Mouse (Mus musculus) embryo, embryonic 11.5 days (tissue): Measurements from ENCODE around the gene Rxra.
A peak's percentile ranks its signal among the peaks of the same experiment; 100 is the strongest.

ENCODE experiments used
- DNase-seq: peaks from one replicate; pipeline ENCODE4 v3.0.0-alpha.2; 2012; ENCODE audit warnings: low read depth, low spot score

Gene Rxra

DNA sequence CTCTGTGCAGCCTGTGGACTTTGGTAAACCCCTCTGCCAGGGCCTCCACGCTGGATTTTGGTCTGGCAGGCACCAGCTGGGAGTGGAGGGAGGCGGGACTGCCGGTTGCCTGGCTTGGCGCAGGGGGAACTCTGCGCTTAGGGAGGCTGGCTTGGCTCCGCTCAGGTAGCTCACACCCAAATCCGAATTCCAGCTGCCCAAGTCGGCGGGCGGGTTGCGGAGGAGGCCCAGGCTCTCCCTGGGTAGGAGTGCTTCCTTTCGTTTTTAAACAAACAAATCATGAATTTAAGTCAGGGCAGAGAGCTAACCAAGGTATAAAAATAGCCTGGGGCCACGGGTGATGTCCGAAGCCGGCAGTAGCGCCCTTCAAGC is at the start of gene Rxra:
Gene Rxra, plus strand, starts transcription at position 335 of the 372 bp plus-strand sequence.
- peak; percentile 30 for DNase-seq

DNA sequence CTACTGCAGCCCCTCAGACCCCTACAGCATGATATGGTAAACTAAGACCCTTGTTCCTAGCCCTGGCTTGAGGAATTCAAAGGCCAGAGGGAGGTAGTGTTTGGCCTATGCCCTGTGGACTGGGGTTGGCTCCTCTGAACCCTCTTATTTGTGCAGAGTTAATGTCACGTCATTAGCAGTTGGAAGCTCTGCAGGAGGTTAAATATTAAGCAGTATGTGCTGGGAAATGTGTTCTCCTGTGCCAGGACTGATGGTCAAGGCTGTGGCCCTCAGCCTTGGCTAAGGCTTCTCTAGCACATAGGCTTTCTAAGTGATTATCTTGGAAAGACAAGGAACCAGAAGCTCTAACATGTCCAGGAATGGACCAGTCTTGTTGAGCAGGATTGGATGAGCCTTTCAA is 49.6 kb upstream of the Rxra start:
- no peak for DNase-seq

DNA sequence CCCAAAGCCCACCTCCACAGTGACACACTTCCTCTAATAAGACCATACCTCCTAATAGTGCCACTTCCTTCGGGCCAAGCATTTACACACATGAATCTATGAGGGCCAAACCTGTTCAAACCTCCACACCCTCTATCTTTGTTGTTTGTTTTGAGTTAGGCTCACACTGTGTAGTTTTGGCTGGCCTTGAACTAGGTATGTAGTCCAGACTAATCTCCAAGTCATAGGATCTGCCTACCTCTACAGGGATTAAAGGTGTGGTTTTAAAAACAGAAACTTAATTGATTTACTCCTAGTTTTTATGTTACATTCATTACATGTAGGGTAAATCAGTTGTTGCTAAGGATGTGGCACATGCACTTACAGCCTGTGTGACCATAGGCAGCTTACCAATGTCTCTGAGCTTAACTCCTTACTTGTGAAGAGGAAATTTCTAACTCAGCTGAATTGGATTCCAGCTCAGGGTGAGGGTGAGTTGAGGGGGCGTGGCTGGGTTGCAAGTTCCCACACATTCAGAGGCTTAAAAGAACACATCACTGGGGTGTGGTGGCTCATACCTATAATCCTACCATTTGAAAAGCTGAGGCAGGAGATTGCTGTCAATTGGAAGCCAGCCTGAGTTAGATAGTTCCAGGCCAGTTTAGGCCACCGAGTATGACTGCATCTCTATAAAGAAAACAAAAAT is 45.5 kb upstream of the Rxra start:
- no peak for DNase-seq

DNA sequence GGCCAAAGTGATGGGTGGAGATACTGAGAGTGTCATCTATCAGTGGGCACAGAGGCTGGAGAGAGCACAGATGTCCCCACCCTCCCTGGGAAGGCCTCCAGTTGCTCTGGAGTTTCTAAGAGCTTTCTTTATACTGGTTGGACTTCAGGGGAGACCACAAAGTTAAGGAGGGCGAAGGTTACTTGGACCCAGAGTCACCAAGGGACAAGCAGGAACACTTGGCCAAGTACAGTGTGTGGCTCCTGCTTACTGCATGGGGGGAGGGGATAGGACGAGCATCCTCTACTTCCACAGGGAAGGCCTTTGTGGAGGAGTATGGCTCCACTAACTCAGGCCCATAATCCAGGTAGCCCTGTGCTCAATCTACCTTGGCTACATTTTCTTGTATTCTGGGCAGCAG is 42.8 kb upstream of the Rxra start:
- no peak for DNase-seq

DNA sequence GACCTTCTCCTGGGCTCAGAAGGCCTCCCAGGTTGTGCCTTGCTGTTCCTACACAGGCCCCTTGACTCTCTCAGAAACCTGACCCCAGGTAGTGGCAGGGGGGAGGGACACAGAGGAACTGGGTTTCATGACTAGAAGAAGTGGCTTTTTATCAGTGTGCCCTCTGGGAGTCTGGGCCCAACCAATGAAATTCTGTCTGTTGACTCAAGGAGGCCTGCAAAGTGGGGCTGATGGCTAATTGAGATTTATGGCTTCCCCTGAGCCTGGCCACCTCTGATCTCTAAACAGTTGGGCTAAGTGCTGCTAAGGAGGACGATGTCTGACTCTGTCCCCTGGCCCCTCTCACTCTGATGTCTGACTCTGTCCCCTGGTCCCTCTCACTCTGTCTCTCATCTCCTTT is 42.2 kb upstream of the Rxra start:
- no peak for DNase-seq

DNA sequence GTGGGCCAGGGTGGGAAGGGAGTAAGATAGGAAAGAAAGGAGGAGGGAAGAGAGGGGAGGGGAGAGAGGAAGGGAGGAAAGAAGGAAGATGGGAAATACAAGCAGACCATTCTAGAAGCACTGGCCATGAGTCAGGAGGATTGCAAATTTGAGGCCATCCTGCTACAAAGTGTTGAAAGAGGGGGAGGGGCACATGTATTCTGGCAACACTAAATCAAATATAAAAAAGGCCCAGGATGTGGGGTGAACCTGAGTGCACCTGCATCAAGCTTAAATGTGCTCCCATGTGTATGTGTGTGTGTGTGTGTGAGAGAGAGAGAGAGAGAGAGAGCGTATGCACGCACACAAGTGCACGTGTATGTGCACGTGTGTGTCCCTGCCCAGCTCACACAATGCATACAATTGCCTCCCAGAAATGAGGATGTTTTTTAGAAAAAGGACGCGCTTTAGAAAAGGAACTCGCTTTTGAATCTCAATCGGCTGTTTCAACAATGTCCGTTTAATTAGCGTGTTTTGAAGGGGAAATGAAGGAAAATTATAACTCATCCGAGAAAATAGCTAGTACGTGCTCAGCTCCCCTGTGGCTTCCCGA is 41.0 kb upstream of the Rxra start:
- no peak for DNase-seq

DNA sequence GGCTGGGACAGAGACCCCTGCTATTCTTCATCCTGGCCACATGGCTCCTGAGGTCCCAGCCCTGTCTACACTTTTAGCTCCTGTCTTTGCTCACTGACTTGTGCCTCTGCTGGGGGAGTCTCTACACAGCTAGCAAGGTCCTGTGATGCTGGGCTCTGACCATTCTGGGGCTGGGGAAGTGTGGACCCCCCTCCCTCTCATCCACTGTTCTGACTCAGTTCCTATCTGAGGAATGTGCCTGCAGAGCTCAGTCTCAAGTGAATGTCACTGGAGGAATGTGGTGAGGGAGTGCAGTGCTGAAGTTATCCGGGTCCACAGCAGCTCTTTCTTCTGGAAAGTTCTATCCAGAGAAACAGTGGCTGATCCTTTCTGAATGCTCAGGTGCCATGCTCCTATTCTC is 39.4 kb upstream of the Rxra start:
- no peak for DNase-seq

DNA sequence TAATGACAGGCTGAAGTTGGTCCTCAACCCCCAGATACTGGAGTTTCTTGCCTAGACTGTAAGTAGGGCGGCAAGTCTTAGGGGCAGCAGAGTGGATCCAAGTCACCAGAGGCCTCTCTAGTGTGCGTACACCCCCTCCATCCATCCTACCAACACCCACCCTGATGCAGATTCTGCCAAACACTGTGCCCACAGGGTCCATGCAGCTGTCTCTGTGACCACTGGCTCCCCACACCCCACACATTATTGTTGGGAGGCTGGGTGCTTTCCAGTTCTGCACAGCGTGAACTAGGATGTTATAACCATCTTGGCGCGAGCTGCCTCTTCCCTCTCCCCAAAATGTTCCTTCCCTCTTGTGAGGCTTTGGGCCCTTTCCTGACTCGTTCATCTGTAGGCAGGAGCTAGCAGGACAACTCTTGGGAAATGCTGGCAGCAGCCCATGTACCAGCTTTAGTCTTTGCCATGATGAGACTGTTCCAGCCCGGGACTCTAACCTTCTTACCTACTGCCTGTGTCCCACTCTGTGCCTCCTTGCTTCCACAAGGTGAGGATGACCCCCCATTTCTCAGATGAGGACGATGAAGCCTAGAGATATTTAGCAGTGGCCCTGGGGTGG is 38.9 kb upstream of the Rxra start:
- no peak for DNase-seq

DNA sequence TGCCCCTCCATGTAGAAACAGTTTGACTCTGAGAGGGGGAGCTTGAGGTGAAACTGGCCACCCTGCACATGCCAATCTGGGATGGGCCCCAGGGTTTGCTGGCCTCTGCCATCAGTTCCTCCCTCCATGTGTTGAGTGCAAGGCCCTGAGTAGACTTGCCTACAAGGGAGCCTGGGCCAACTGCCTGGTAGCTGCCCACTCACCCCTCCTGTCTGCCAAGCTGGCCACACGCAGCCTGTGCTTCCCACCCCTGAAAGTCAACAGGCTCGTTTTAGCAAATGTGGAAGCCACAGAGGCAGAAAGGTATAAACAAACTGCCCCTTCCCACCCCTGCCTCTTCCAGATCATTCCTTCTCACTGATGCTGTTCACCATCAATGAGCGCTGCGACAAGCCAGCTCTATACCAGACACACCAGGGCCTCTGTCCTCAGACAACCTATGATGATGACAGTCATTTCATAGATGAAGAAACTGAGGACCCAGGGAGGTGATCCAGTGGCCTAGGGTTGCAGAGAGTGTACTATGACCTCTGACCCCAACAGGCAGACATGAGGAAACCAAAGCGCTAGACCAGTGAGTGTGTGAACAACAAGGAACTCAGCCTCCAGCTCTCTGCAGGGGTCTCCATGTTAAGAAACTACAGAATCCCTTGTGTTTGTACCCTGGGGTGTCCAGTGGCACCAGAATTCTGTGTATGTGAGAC is 36.5 kb upstream of the Rxra start:
- no peak for DNase-seq

DNA sequence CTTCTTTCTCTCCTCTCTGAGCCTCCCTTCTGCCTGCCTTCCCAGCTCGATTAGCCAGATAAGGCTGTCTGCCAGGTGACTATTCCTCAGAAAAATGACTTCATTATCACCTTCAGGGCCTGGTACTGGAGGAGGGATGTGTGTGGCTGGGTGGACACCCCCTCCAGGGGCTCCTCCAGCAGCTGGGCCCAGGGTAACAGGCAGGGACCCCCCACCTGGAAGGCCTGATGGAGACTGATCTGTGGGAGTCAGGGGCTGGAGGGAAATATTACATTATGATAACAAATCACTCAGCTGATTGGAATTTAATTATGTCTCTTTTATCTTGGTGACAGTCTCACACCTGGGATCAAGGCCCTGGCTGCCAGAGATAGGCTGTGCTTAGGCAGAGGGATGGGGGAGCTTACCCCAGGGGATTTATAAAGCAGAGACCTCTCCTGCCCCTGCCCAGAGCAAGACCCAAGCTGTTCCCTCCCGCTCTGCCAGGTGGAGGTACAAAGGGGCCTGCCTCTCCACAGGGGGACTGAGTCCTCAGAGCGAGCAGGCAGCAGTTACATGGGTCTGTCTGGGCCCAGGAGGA is 35.2 kb upstream of the Rxra start:
- no peak for DNase-seq

DNA sequence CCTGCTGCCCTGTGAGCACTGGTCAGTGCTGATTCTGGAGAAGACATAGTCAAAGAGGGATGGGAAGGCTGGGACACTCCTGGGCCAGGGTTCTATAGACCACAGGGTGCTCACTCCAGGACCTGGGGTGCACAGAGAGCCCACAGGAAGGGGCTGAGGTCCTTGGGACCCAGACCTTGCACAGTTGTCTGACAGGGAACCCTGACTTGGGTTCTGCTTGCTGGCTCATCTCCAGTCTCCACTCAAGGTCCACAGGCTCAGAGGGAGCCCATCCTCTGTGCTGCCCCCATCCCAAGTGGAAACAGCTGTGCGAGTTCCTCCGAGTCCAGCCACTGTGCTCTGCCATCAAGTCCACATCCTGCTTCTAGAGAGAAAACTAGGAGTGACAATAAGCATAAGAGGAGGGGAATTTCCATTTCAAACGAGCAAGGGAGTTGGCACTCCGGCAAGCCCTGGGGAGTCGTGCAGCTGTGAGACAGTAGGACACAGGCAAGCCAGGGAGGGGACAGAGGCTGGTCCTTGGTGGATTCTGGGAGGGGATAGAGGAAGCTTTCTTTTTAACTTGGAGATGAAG is 31.6 kb upstream of the Rxra start:
- no peak for DNase-seq

DNA sequence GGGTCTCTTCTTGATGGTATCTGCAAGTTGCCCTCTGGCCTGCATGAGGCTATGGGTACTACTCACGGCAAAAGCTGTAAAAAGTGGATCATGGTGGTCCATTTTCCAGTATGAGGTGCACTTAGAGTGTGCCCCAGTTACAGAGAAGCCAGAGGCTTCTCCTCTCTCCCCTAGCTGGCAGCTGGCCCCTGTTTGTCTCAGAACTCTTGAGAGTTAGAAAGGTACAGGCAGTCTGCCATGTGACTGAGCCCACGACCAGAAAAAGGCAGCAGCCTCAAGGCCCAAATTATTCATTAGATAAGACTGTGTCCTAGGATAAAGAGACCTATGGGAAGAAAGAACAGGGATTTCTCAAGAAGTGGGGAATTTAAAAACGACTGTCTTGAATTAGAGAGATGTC is 30.8 kb upstream of the Rxra start:
- DNase-seq = no peak

DNA sequence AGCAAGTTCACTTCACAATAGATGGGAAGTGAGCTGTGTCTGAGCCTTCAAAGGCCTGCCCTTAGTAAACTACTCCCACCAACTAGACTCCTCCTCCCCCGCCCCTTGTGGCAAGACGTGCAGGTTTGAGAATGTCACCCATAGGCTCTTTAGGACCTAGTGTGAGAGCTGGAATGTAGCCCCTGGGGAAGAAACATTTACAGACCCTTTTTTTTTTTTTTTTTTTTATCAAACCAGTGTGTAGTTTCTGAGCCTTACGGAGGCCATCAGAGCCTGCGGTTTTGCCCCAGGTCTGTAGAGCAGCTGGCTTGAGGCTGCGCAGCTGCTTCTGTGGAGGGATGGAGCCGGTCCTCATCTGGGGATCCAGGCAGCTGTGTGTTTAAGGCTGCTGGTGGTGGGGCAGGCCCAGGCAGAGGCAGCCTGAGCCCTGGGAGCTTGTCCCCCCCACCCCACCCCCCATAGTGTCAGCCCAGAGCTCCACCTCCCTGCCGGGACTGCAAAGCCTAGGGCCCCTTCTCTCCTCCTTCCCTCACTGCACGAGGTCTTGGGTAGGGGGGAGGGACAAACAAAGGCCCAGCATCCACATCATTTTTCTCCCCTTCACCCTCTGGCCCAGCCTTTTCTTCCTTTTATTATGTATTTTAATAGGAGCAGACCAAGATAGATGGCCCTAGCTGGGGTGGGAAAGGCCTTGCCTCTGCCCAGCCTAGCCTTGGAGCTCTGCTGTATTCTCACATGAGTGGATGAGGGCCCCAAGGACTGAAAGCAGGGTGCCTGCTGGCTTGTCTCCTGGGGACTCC is 26.2 kb upstream of the Rxra start:
- DNase-seq = no peak

DNA sequence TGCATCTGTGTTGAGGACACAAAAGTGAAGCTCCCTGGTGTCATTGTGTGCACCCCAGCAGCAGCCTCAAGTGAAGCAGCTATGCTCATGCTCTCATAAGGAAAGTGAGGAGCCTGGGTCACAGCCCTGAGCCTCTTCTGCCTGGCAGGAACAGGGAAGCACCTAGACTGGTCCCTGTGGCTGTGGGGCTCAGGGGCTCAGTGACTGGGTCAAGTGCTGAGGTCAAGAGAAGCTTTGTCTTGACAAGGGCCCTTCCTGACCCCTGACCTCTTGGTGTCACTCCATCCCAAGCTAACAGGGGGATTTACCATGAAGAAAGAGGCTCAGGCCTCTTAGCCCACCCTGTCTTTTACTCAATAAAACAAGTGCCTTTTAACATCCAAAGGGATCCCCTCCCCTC is 25.2 kb upstream of the Rxra start:
- no peak for DNase-seq

DNA sequence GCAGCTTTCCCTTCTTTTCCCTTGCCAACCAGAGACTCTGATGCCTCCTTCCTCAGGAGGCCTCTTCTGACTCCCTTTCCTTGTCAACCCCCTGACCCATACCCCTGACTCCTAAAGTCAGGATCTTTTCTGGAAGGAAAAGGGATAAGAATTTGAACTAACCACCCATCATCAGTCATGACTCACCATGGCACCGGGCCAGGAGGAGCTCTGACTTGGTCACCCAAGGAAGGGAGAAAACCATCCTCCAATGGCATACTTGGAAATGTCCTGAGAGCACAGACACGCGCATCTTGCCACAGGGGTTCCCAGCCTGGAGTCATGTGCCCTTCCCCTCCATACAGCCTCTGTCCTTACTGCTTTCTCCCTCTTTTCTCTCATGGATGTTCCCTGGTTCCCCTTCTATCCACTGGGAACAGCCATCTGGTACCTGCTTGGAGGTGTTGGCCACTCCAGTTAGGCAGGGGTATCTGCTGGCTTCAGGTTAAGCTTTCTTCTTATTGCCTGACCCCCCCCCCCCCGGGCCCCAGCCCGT is 22.7 kb upstream of the Rxra start:
- no peak for DNase-seq

DNA sequence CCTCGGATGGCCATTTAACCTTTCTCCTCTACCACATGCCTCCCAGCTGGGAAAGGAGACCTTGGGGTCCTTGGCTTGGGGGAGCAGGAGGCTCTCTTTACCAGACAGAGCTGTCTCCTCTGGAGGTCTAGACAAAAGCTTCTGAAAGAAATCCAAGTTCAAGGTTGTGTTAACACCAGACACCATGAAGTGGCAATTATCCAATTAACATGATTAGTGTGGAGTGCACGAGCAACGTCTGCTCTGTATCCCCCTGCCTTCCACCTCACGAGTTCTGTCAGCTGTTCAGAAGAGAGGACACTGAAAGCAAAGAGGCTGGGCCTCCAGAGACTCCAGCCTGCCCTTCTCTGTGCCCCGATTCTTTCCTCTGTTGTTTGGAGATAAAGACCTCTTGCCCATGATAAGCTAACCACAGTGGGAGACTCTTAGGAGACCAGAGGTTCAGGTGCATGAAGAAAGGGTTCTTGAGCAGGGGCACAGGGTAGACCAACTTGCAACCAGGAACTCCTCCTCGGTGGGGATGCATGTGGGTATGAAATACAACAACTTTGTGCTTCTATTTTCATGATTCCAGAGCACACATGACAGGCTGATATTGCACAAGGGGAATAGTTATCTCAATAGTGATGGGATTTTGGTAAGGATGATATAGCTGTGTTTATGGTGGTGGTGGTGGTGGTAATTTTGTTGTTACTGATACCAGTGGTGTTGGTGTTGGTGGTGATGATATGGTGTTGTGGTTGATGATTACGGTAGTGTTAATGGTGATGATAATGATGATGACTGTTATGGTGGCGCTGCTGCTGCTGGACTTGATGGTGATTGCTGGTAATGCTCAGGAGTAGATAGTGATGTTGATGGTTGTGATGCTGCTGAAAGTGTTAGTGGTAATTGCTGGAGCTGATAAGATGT is 21.7 kb upstream of the Rxra start:
- no peak for DNase-seq

DNA sequence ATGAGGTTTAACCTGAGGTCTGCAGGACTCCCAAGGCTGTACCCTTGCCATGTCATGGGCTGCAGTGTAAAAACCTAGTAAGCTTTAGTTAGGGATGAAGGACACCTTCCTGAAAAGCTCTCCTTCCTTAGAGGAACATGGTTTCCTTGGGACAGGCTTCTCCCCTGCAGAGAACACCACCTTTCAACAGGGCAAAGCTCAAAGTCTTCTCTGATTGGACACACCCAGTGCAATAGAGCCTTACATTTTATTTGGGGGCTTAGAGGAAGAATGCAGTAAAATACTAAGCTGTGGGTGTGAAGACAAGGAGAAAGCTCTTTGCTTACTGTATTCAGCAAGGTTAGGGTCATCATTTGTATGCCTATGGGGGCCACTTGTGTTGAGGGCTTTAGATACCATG is 19.7 kb upstream of the Rxra start:
- no peak for DNase-seq

DNA sequence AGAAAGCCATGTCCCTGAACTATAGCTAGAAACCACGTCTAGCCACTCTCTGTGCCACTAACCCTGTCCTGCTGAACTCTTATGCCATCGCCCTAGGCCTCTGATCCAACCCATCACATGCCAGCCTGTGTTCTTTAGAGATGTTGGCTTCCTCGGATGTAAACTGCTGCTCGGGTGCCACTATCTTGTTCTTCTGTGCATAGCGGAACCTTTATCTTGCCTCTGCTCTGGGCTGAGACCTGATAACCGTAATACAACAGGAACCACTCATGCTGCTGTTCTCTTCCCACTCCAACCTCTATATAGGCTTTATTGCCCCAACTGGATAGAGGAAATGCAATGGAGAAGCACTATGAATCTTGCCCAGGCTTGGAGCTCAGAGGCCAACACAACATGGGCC is 11.0 kb upstream of the Rxra start:
- no peak for DNase-seq

DNA sequence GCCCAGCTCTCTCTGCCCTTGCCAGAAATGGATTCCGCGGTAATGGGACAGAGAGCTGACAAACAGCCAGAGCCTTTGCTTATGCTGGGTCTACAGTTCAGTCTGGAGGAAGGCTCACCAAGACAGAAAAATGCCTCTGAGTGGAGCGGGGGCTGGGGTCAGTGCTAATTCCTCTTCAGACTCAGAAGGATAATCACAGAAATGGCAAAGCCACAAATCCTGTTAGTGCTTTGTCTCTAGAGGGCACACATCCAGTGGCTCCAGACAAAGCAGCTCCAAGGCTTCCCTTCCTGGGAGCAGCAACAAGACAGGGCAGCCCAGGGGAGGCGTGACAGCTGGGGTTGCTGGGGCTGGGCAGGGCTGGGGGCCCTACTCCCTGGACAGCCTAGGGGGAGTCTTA is 9.5 kb upstream of the Rxra start:
- no peak for DNase-seq

DNA sequence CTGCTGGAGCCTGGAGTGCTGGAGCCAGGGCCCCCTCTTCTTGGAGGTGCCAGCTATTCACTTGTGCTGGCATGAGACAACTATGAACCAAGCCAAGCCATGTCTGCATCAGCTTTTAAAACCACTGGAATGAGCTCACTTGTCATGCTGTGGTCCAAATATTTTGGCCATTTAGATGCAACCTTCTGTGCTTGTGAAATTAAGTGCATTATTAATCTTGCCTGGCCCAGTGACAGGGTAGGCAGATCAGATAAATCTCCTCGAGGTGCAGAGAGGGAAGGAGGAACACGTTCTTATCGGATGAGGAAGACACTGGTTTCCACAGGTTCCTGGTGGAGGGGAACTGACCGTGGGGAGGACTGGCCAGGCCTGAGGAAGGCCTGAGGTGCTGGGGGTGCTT is 8.6 kb upstream of the Rxra start:
- DNase-seq = no peak
